ENCODE assay signal across 13 mouse cellular contexts in the genomic region with DNA sequence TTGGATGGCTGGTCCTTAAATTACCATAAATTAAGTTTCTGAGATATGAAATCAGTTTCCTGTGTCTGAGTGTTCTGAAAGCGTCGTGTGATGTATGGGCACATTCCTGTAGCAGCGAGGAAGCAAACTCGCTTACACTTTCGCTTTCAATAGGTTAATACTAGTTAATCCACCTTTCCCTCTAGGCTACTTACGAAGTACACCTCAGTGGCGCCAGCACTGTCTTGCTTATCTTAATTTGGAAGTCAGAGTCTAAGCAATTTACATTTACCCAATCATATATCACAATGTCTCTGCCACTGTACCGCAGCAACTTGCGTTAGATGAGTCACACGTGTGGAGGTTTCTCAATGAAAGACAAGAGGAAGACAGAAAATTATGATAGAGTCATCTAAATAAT. TPM values are rescaled to one million over a fixed set of nuclear protein-coding genes. Genes with fewer than 3 reads are reported as not detected.
DNase-seq lines count a peak whose midpoint lies in the region; ATAC-seq and TF ChIP-seq lines count a peak whose summit lies in the region.
"Had no signal": no experiment of that assay in that cellular context is flagged by ENCODE, and none has a peak within 500 bp of the region (broad histone marks: within the 10 kb centered on the region; RNA-seq: fewer than 3 reads in every experiment).

No protein-coding gene starts in this region.

- no peaks in the 10 kb centered on the region for H3K27me3 ChIP-seq in kidney, embryonic 14.5 days (ENCODE audit: control insufficient read depth, insufficient read depth, low read length)
- peaks cover 6% of the 10 kb centered on the region for H3K27me3 ChIP-seq in megakaryocyte, embryonic 14.5 days (replicated peaks)
- no peaks in the 10 kb centered on the region for H3K27me3 ChIP-seq in hindbrain, embryonic 11.5 days (ENCODE audit: control insufficient read depth, insufficient read depth, low read length)

- no peak for DNase-seq in kidney, adult 8-10 months
- peak; percentile 70 for DNase-seq in CD4-positive helper T cell, adult 2 months (ENCODE audit: low read depth, low spot score)
- DNase-seq in hindbrain, embryonic 11.5 days (ENCODE audit: low spot score) = no peak
- DNase-seq in layer of hippocampus, adult 9-10 months (ENCODE audit: low spot score) = no peak
- DNase-seq: adrenal gland, postnatal 25 days; cerebellum, adult 8-10 months; heart, adult 11 months had no signal

- no peak overlapping the region for H3K4me3 ChIP-seq in kidney, embryonic 14.5 days (ENCODE audit: low read length)
- peak overlapping the region; percentile 58 for H3K4me3 ChIP-seq in bone marrow macrophage, adult 2 months (ENCODE audit: insufficient read depth, low read length)
- peak overlapping the region; percentile 86 for H3K4me3 ChIP-seq in megakaryocyte, embryonic 14.5 days (replicated peaks)
- no peak overlapping the region for H3K4me3 ChIP-seq in hindbrain, embryonic 11.5 days (ENCODE audit: low read depth, low read length)
- H3K4me3 ChIP-seq: layer of hippocampus, adult 2 months; myocyte had no signal

- no peaks in the 10 kb centered on the region for H3K9me3 ChIP-seq in kidney, embryonic 14.5 days (ENCODE audit: control insufficient read depth, low read length)
- H3K9me3 ChIP-seq in megakaryocyte, embryonic 14.5 days = no peaks in the 10 kb centered on the region
- no peaks in the 10 kb centered on the region for H3K9me3 ChIP-seq in hindbrain, embryonic 11.5 days (ENCODE audit: control insufficient read depth, low read length)

- no peak overlapping the region for H3K27ac ChIP-seq in kidney, embryonic 14.5 days (ENCODE audit: low read depth, low read length)
- H3K27ac ChIP-seq in bone marrow macrophage, adult 2 months (ENCODE audit: insufficient read depth, low read depth, low read length) = no peak overlapping the region
- H3K27ac ChIP-seq in hindbrain, embryonic 11.5 days (ENCODE audit: low read depth, low read length) = no peak overlapping the region
- H3K27ac ChIP-seq: layer of hippocampus, adult 2 months had no signal

- ATAC-seq in kidney, embryonic 14.5 days (ENCODE audit: low FRiP score, low TSS enrichment) = no peak
- no peak for ATAC-seq in hindbrain, embryonic 11.5 days (ENCODE audit: low FRiP score)

- no peaks in the 10 kb centered on the region for H3K4me1 ChIP-seq in kidney, embryonic 14.5 days (ENCODE audit: control insufficient read depth, insufficient read depth, low read length)
- H3K4me1 ChIP-seq in bone marrow macrophage, adult 2 months (ENCODE audit: control insufficient read depth, insufficient read depth, low read length) = peaks cover 8% of the 10 kb centered on the region
- peaks cover 20% of the 10 kb centered on the region for H3K4me1 ChIP-seq in megakaryocyte, embryonic 14.5 days
- H3K4me1 ChIP-seq in hindbrain, embryonic 11.5 days (replicated peaks; ENCODE audit: control insufficient read depth, insufficient read depth, low read length) = no peaks in the 10 kb centered on the region

- no peak for TF ChIP-seq CTCF in bone marrow macrophage, adult 2 months (IDR thresholded peaks at IDR 0.05; ENCODE audit: low read depth, low read length)

- no peak overlapping the region for H3K9ac ChIP-seq in kidney, embryonic 14.5 days (ENCODE audit: low read depth, low read length)
- H3K9ac ChIP-seq in hindbrain, embryonic 11.5 days (ENCODE audit: low read depth, low read length) = no peak overlapping the region

- no peaks in the 10 kb centered on the region for H3K36me3 ChIP-seq in kidney, embryonic 14.5 days (ENCODE audit: control insufficient read depth, insufficient read depth, low read length)
- no peaks in the 10 kb centered on the region for H3K36me3 ChIP-seq in megakaryocyte, embryonic 14.5 days (replicated peaks; ENCODE audit: low read length)
- no peaks in the 10 kb centered on the region for H3K36me3 ChIP-seq in hindbrain, embryonic 11.5 days (ENCODE audit: control insufficient read depth, insufficient read depth, low read length)

- 62% methylated on average over 10 of the region's 10 CpGs for WGBS in kidney, embryonic 14.5 days
- 92% methylated on average over 10 of the region's 10 CpGs for WGBS in hindbrain, embryonic 11.5 days

- TF ChIP-seq POLR2A in bone marrow macrophage, adult 2 months (IDR thresholded peaks at IDR 0.05; ENCODE audit: borderline replicate concordance, low read depth, low read length) = no peak

- peak overlapping the region; percentile 3; the same call in 1 of the 2 replicates for H3K4me2 ChIP-seq in kidney, embryonic 14.5 days (replicated peaks; ENCODE audit: low read depth, low read length)
- no peak overlapping the region for H3K4me2 ChIP-seq in hindbrain, embryonic 11.5 days (replicated peaks; ENCODE audit: low read depth, low read length)
- H3K4me2 ChIP-seq: liver, embryonic 11.5 days had no signal

RNA-seq across cellular contexts. Expression of gene Lrrc72, which starts 36.3 kb away (rescaled TPM):
- not detected in 2 replicates for polyA plus RNA-seq in kidney, embryonic 14.5 days (2014; fragmentation: Nextera tagmentation; extraction: Ambion mirVana)
- polyA plus RNA-seq in bone marrow macrophage, adult 2 months (2012; ENCODE audit: insufficient read depth, insufficient read length, missing spikeins) = not detected in 2 replicates
- not detected in 2 replicates for polyA plus RNA-seq in megakaryocyte, embryonic 14.5 days (2012; ENCODE audit: insufficient read depth, low replicate concordance)
- polyA plus RNA-seq in hindbrain, embryonic 11.5 days (2014; fragmentation: Nextera tagmentation; extraction: Ambion mirVana) = not detected in 2 replicates
- polyA plus RNA-seq: liver, embryonic 11.5 days had no signal

RNA-seq across cellular contexts. Expression of gene Bzw2, which starts 59.0 kb away (rescaled TPM):
- polyA plus RNA-seq in kidney, embryonic 14.5 days (2014; fragmentation: Nextera tagmentation; extraction: Ambion mirVana) = 243 and 256 TPM in 2 replicates
- 6.3 and 7.3 TPM in 2 replicates for polyA plus RNA-seq in bone marrow macrophage, adult 2 months (2012; ENCODE audit: insufficient read depth, insufficient read length, missing spikeins)
- polyA plus RNA-seq in megakaryocyte, embryonic 14.5 days (2012; ENCODE audit: insufficient read depth, low replicate concordance) = 1.5 and 10.3 TPM in 2 replicates
- 325 and 331 TPM in 2 replicates for polyA plus RNA-seq in hindbrain, embryonic 11.5 days (2014; fragmentation: Nextera tagmentation; extraction: Ambion mirVana)

RNA-seq across cellular contexts. Expression of gene Ankmy2, which starts 60.0 kb away (rescaled TPM):
- 29.0 and 36.4 TPM in 2 replicates for polyA plus RNA-seq in kidney, embryonic 14.5 days (2014; fragmentation: Nextera tagmentation; extraction: Ambion mirVana)
- polyA plus RNA-seq in bone marrow macrophage, adult 2 months (2012; ENCODE audit: insufficient read depth, insufficient read length, missing spikeins) = 15.1 and 17.2 TPM in 2 replicates
- polyA plus RNA-seq in megakaryocyte, embryonic 14.5 days (2012; ENCODE audit: insufficient read depth, low replicate concordance) = 3.7 TPM in 1 of 2 replicates, not detected in the other
- polyA plus RNA-seq in hindbrain, embryonic 11.5 days (2014; fragmentation: Nextera tagmentation; extraction: Ambion mirVana) = 32.0 and 34.0 TPM in 2 replicates

Comparison
In these comparisons a context has a peak if more than half of its experiments do, and no peak if none do; other contexts are left out.
1. H3K4me3 ChIP-seq: peak in bone marrow macrophage, adult 2 months (single experiment) and megakaryocyte, embryonic 14.5 days (single experiment); none in kidney, embryonic 14.5 days (single experiment) and hindbrain, embryonic 11.5 days (single experiment).
2. RNA of gene Bzw2, which starts 59.0 kb away (polyA plus RNA-seq): 325 to 331 TPM in hindbrain, embryonic 11.5 days and 243 to 256 TPM in kidney, embryonic 14.5 days; 1.5 to 10.3 TPM in megakaryocyte, embryonic 14.5 days and 6.3 to 7.3 TPM in bone marrow macrophage, adult 2 months; every median in the first group is over 10 times any median in the second.